Mouse (Mus musculus) spleen, postnatal 4 days (tissue): ENCODE measurements at regions not wholly inside any gene's neighbourhood (a gene's known extent, or its start where the extent isn't known, plus 50 kb on each side); places are given as distances from the start of the nearest gene placed in this dataset.

Source experiments
- DNase-seq, 2 experiments: peaks; one replicate each; pipeline ENCODE4 v3.0.0; 2022; ENCODE audit warnings: low spot score in 2 of 2

- no peak for DNase-seq
Measured at GRCm38 (mm10) chr3:128120647-128121440, 224.7 kb upstream of the Fam241a start.

GRCm38 (mm10) chr3:128113209-128113608 lies 217.1 kb upstream of the Fam241a start:
- no peak for DNase-seq

- no peak for DNase-seq
Measured at GRCm38 (mm10) chr3:128110406-128110805, 214.3 kb upstream of the Fam241a start.

DNA sequence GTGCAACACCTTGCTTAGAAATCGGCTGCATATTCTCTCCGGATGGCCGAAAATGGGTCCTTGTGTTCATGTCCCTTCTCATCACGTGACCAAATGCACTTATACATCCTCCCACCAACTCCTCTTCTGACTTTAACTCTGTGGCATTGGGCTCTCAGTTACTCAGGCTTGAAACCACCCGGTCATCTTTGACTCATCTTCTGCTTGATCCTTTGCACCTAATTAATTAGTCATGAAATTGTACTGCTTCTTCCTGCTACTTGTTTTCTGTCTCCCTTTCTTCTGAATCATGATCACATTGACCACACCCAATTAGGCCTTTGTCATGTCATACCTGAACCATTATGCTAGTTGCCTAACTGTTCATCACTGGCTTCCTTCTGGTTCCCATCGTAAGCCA lies 208.4 kb upstream of the Fam241a start:
- no peak for DNase-seq

DNA sequence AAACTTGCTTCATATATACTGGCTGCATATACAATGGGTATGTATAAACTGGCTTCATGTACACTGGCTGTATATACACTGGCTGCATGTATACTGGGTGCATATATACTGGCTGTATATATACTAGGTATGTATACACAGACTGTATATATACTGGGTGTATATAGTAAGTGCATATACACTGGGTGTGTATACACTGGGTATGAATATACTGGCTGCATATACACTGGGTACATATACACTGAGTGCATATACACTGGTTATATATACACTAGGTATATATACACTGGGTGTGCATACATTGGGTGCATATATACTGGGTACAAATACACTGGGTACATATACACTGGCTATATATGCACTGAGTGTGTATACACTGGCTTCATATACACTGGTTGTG lies 196.9 kb upstream of the Fam241a start:
- no peak for DNase-seq

DNA sequence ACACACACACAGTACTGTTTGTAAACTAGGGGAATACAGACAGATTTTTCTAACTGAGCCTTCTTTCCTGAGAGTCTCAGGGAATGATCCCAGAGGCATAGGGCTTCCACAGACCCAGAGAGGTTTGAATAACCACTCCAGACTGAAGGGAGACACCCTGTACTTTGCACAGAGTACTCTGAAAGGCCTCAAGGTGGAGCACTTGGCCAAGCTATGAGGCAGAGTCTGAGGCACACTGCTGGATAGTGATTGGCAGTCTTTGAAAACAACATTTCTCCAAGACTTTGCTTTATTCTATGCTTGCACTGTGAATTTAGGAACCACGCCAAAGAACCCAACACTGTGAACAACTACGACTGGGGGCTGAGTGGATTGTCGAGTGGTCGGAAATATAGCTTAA lies 192.1 kb upstream of the Fam241a start:
- no peak for DNase-seq

DNA sequence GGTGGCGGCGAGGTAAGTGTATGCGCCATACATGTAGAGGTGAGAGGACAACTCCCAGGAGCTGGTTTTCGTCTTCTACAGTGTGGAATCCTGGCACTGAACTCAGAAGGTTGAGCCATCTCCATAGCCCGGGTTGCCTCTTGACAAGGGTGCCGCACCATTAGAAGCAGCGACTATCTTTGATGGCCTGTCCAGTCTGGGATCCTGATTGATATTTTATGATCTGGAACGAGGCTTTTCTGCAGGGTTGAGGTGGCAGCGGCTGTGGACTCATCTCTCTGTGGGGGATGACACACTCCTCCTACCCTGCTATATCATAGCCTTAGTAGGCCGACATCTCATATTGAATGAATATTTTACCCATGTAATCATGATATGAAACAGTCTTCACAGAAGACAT lies 191.0 kb upstream of the Fam241a start:
- no peak for DNase-seq

GRCm38 (mm10) chr3:128082463-128082862 lies 186.3 kb upstream of the Fam241a start:
- DNase-seq = no peak

- DNase-seq = no peak
Measured at GRCm38 (mm10) chr3:128081430-128081829, 185.3 kb upstream of the Fam241a start.

- no peak for DNase-seq
Measured at GRCm38 (mm10) chr3:128067861-128068260, 171.7 kb upstream of the Fam241a start.

GRCm38 (mm10) chr3:128054031-128054430 lies 157.9 kb upstream of the Fam241a start:
- DNase-seq = no peak

DNA sequence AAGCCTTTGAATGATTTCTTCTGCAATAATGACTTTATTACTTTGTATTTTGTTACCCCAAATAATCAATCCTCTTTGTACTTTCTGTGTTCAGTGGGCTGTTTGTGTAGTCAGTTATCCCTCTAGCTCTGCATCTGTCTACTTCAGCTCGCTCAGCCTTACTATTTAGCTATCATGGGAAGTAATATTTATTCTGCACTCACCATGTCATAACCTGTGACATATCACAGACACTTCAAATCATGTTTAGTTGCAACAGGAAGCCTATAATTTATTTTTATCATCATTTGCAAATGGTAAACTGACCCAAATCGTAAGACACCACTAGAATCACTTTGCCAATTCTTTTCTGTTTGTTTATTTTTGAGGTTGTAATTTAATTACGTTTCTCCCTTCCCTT lies 147.6 kb upstream of the Fam241a start:
- no peak for DNase-seq

DNA sequence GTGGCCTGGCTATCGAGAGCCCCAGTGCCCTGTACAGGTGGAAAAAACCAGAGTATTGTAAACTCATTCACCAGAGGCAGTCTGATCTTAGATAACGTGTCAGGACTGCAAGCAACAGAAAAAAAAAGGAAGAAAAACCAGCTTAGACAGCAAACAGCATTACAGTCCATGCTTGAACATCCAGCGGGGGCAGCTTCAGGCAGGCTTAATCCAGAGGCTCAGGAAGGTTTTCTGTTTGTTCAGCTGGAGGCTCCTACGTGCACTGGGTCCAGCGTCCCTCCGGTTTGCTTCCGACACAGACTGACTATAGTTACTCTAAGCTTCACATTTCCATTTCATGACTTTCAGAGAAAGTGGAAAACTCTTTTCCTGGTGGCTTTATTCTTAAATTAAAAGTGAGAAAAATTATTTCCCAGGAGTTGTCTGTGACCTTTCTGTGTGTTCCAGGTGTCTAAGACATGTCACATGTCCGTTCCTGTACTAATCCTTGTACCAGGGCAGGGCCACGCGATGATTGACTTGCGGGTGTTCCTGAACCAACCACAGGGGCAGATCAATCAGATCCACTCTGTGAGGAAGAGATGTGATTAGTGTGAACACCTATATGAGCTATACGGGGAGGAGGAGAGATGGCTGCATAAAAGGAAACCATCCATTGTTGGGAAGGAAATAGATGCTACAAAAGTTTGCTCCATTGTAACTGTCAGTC lies 144.4 kb upstream of the Fam241a start:
- no peak for DNase-seq

DNA sequence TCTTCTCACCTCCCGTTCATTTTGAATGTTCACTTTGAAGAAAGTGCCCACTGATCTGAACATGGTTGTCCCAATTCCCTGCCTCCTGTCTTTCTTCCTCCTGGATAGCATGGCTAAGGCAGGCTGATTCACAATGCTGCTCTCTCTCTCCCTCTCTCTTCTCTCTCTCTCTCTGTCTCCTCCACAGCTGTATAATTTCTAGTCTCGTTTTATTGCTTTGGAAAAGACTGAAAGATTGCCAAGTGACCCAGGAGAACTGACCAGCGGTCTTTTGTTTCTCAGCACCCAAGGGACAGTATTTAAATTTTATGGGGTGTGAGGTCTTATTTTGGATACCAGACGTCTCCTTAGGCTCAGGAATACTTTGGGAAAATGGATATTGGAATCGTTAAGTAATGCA lies 143.1 kb upstream of the Fam241a start:
- no peak for DNase-seq

GRCm38 (mm10) chr3:128036538-128036937 lies 140.4 kb upstream of the Fam241a start:
- no peak for DNase-seq

- DNase-seq = no peak
Measured at GRCm38 (mm10) chr3:128030352-128030751, 134.2 kb upstream of the Fam241a start.

DNA sequence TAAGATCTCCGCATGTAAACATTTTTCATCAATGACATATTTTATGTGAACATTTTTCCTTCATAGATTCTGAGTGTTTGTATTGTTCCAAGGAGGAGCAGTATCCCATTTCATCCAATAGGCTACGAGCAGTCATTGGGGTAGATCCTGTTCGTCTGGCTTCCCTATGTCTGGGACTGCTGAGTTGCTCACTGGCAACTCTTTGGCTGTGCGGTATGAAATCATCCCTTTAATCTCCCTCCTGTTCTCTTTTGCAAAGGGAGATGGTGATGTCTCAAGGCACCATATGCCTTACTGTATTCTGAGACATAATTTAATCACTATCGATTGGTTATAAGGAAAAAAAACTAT lies 133.4 kb upstream of the Fam241a start:
- DNase-seq = no peak

GRCm38 (mm10) chr3:128028856-128029564 lies 132.9 kb upstream of the Fam241a start:
- no peak for DNase-seq

DNA sequence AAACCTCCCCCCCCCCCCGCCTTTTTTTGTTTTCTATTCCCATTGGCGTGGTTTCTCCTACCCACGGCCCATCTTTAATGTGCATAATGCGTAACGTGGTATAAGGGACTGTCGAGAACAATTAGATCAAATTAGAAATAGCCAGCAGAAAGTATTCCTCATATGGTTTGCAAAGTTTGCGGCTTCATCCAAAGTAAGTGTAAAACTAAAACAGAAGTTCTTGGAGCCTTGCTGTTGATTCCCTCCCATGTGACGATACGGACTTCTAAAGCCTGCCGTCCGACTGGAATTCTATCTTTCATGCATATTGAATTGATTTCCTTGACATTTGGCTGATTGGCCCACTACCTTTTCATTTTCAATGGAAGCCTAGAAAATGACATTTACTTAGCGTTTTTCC lies 128.7 kb upstream of the Fam241a start:
- no peak for DNase-seq

DNA sequence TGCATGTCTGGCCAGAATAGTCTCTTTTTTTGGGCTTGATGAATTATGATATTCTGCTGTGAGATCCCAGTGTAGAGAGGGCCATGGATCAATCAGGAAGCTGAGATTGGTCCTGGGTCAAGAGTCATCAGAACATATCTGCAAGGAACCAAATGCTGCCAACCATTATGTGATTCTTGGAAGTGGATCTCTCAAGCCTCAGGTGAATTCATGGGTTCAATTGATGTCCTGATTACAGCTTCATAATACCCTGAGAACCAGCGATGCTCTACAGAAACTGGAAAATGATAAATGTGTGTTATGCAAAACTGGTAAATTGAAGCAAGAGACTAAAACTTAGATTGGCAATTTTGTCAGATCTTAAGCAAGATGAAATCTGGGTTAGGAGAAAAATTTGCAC lies 118.8 kb upstream of the Fam241a start:
- no peak for DNase-seq

- no peak for DNase-seq
Measured at GRCm38 (mm10) chr3:128002905-128003641, 106.9 kb upstream of the Fam241a start.

DNA sequence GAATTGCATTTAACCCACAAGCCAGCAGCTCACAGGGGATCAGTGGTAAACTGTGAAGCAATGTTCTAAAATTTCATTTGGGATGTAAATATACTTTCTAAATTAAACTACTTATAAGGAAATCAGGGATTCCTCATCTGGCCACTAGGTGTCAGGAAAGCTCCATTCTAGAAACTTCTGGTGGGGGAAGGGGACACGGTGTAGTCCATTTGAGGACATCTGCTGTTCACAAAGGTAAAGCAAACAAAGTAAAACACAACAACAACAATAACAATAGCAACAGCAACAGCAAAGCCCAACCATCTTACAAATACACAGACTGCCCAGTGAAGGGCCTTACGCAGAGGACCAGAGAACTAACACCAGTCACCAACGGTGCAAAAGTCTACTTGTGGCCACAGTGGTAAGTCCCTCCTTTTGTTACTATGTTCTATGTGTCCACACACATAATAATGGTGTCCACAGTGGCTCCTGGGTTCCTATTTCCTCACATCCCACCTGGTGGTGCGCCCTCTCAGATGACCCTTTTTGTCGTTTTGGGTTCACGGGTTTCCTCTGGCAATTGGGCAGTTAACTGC lies 105.9 kb upstream of the Fam241a start:
- no peak for DNase-seq
